Mouse (Mus musculus): ENCODE measurements around the gene Prkd2. TPM values are rescaled to one million over a fixed set of nuclear protein-coding genes. Genes with fewer than 3 reads are reported as not detected.
A peak's percentile ranks its signal among the peaks of the same experiment; 100 is the strongest.

Gene Prkd2
- total RNA-seq, 2 experiments from 2014 or later = 5.2 to 14.2 TPM

DNA sequence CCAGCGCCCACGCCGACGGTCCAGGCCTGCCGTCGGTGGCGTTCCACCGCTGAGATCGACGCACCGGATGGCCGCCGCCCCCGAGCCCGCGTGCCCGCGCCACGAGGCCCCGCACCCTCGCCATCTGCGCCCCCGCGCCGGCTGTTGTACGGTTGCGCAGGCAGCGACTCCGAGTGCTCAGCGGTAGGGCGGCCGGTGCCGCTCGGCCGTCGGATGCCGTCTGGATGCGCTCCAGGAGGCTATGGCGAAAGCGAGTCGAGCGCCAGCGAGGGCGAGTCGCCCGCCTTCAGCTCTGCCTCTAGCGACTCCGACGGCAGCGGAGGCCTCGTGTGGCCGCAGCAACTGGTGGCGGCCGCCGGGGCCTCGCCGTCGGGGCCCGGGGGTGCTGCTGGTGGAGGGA lies 43.2 kb downstream of the Prkd2 start:
- no peak for ATAC-seq (replicated peaks; ENCODE audit: low FRiP score, low TSS enrichment, poor library complexity, severe bottlenecking)

DNA sequence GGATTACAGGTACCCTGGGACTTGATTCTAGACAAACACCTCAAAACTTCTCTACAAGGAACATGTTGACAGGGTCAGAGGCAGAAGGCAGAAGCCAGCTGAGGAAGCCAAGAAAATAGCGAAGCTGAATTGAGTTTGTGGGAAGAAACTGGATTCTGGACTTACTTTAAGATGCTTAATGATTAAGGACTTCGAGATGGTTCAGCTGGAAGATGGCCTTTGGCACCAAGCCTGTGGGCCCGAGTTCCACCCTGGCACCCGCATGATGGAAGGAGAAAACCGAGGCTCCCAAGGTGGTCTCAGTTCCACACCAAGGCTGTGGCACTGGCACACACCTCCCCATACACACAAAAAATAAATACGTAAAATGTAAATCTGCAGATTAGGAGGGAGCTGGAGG lies 47.8 kb downstream of the Prkd2 start:
- no peak for ATAC-seq (replicated peaks; ENCODE audit: low FRiP score, low TSS enrichment, poor library complexity, severe bottlenecking)

GRCm38 (mm10) chr7:16890944-16891343 lies 48.2 kb downstream of the Prkd2 start:
- no peak for ATAC-seq (replicated peaks; ENCODE audit: low FRiP score, low TSS enrichment, poor library complexity, severe bottlenecking)

GRCm38 (mm10) chr7:16891641-16892351 lies 49.1 kb downstream of the Prkd2 start, which contains the start of gene Gng8:
Gene Gng8, plus strand, starts transcription at chr7:16891786.
- peak; percentile 82 for ATAC-seq (replicated peaks; ENCODE audit: low FRiP score, low TSS enrichment, poor library complexity, severe bottlenecking)

DNA sequence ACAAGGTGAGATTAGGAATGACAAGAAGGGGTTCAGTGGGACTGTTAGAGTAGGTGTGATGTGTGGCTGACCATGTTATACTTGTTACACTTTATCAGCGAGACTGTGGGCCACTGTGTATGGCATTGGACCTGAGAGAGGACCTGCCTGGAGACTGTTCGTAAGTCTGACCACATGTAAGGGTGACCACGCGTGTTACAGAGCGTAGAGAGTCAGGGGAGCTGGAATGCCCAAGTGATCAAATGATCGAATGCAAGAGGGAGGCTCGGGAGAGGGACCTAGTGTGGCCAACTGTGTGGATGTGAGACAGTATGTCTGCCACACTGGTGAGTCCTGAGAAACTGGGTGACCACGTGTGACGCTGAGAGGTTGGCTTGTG lies 49.6 kb downstream of the Prkd2 start:
- ATAC-seq (replicated peaks; ENCODE audit: low FRiP score, low TSS enrichment, poor library complexity, severe bottlenecking) = no peak

GRCm38 (mm10) chr7:16893612-16894011 lies 50.9 kb downstream of the Prkd2 start:
- ATAC-seq (replicated peaks; ENCODE audit: low FRiP score, low TSS enrichment, poor library complexity, severe bottlenecking) = no peak

GRCm38 (mm10) chr7:16894279-16894678 lies 51.6 kb downstream of the Prkd2 start:
- ATAC-seq (replicated peaks; ENCODE audit: low FRiP score, low TSS enrichment, poor library complexity, severe bottlenecking) = no peak

DNA sequence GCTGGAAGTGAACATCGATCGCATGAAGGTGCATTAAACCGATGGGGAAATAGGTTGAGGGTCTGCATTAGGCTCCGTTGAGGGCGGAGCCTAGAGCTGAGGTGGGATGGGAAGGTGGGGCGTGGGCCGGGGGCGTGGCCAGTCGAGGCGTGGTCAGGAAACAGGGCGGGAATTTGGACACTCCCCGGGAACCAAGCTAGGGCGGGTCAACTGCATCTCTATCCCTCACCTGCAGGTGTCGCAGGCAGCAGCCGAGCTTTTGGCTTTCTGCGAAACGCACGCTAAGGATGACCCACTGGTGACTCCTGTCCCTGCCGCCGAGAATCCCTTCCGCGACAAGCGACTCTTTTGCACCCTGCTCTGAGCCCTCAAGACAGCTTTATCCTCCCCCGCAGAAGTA lies 52.3 kb downstream of the Prkd2 start:
- peak; percentile 55 for ATAC-seq (replicated peaks; ENCODE audit: low FRiP score, low TSS enrichment, poor library complexity, severe bottlenecking)

- no peak for ATAC-seq (replicated peaks; ENCODE audit: low FRiP score, low TSS enrichment, poor library complexity, severe bottlenecking)
These were observed 52.8 kb downstream of the Prkd2 start for GRCm38 (mm10) chr7:16895511-16895910.

GRCm38 (mm10) chr7:16900526-16900925 lies 57.8 kb downstream of the Prkd2 start:
- ATAC-seq (replicated peaks; ENCODE audit: low FRiP score, low TSS enrichment, poor library complexity, severe bottlenecking) = no peak

GRCm38 (mm10) chr7:16903439-16903955 lies 60.8 kb downstream of the Prkd2 start:
- no peak for ATAC-seq (replicated peaks; ENCODE audit: low FRiP score, low TSS enrichment, poor library complexity, severe bottlenecking)

- ATAC-seq (replicated peaks; ENCODE audit: low FRiP score, low TSS enrichment, poor library complexity, severe bottlenecking) = no peak
These were observed 61.5 kb downstream of the Prkd2 start for GRCm38 (mm10) chr7:16904120-16904675.

GRCm38 (mm10) chr7:16905491-16906021 lies 62.9 kb downstream of the Prkd2 start:
- ATAC-seq (replicated peaks; ENCODE audit: low FRiP score, low TSS enrichment, poor library complexity, severe bottlenecking) = peak; percentile 56; the same call in 1 of the 2 replicates

GRCm38 (mm10) chr7:16906281-16906680 lies 63.6 kb downstream of the Prkd2 start, which contains the start of gene Ptgir:
Gene Ptgir, plus strand, starts transcription at chr7:16906490.
- no peak for ATAC-seq (replicated peaks; ENCODE audit: low FRiP score, low TSS enrichment, poor library complexity, severe bottlenecking)

DNA sequence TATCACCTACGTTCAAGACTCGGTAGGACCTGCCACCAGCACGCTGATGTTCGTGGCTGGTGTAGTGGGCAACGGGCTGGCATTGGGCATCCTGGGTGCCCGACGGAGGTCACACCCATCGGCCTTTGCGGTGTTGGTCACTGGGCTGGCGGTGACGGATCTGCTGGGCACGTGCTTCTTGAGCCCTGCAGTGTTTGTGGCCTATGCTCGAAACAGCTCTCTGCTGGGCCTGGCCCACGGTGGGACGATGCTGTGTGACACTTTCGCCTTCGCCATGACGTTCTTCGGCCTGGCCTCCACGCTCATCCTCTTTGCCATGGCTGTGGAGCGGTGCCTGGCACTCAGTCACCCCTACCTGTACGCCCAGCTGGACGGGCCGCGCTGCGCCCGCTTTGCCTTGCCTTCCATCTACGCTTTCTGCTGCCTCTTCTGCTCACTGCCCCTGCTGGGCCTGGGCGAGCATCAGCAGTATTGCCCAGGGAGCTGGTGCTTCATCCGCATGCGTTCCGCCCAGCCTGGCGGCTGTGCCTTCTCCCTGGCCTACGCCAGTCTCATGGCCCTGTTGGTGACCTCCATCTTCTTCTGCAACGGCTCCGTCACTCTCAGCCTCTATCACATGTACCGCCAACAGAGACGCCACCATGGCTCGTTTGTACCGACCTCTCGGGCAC lies 64.3 kb downstream of the Prkd2 start:
- ATAC-seq (replicated peaks; ENCODE audit: low FRiP score, low TSS enrichment, poor library complexity, severe bottlenecking) = no peak

DNA sequence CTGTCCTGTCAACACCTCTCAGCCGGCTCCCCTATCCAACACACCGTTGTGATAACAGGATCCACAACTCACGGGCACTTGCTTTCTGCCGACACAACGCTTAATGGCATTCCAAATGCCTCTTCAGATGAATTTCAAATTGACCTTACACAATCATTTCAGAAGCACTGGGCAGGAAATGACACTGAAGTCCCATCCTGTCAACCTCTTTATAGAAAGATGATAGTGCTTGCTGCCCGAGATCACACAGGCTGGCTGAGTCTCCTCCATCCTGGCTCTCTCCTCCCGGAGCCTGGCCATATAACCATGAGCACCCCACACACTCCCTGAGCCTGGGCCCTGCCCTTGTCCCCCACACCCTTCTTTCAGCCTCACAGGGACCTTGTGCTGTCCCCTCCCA lies 65.1 kb downstream of the Prkd2 start:
- ATAC-seq (replicated peaks; ENCODE audit: low FRiP score, low TSS enrichment, poor library complexity, severe bottlenecking) = no peak

DNA sequence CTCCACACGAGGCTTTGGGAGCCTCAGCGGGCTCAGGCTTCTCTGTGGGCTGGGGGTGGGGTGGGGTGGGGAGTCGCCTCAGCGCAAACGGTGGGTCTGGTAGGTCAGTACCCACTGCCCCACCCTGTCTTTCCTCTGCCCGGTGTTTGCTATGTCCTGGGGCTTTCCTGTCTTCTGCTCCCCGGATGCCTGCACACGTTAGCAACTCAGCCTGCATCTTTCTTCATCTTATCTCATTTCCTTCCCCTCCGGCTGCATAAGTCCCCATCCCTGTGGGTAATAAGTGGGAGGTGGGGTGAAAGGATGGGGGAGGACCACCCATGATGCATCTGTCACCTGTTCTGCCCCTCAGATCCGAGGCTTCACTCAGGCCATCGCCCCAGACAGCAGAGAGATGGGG lies 65.7 kb downstream of the Prkd2 start:
- ATAC-seq (replicated peaks; ENCODE audit: low FRiP score, low TSS enrichment, poor library complexity, severe bottlenecking) = no peak

DNA sequence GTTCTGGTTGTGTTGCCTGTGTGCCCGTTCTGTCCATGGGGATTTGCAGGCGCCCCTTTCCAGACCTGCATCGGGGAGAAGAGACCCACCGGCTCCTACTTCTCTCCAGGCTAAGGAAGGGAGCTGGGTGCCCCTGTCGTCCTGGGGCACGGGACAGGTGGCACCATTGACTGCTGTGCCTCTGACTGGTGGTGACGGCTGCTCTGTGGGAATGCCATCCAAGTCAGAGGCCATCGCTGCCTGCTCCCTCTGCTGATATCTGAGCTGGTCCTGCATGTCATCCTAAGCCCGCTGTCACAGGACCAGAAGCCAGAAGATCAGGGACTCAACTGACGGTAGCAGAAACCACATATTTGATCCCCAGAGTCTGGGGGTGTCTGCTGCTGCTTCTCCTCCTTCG lies 66.2 kb downstream of the Prkd2 start:
- no peak for ATAC-seq (replicated peaks; ENCODE audit: low FRiP score, low TSS enrichment, poor library complexity, severe bottlenecking)

GRCm38 (mm10) chr7:16909909-16910308 lies 67.2 kb downstream of the Prkd2 start:
- no peak for ATAC-seq (replicated peaks; ENCODE audit: low FRiP score, low TSS enrichment, poor library complexity, severe bottlenecking)

GRCm38 (mm10) chr7:16911904-16912303 lies 69.2 kb downstream of the Prkd2 start:
- ATAC-seq (replicated peaks; ENCODE audit: low FRiP score, low TSS enrichment, poor library complexity, severe bottlenecking) = no peak
